Mouse (Mus musculus): ENCODE results near the gene Ppp1r16b. TPM values are rescaled to one million over a fixed set of nuclear protein-coding genes. Genes with fewer than 3 reads are reported as not detected.

The Ppp1r16b gene
- polyA plus RNA-seq, 1 experiment from 2014 or later: 2.2 TPM

DNA sequence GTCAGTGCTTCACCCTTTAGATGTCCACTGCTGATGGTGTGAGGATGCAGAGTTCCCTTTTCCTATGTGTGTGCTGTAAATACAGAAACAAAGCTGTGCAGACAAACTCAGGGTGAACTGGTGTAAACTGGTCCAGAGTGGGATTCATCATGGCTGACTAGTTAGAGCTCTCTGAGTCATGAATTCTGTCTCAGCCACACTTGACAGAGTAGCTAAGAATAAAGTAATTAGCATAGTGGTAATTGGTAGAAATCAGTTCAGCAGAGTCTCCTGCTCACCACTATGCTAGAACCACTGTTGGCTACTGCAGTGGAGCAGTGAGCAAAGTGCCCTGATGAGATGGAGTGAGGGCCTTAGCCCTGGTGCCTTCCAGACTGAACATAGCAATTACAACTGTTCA is 150.5 kb downstream of the Ppp1r16b start:
- H3K4me2 ChIP-seq (ENCODE audit: low read depth, low read length): no peak overlapping the region
- H3K4me3 ChIP-seq (ENCODE audit: low read depth, low read length): no peak overlapping the region
- H3K9me3 ChIP-seq (replicated peaks; ENCODE audit: control insufficient read depth, low read length): no peaks in the 10 kb centered on the region
- H3K4me1 ChIP-seq (ENCODE audit: control insufficient read depth, insufficient read depth, low read length): no peaks in the 10 kb centered on the region
- H3K27me3 ChIP-seq (ENCODE audit: control insufficient read depth, insufficient read depth, low read length): no peaks in the 10 kb centered on the region
- DNase-seq (ENCODE audit: low spot score) (no peak), ATAC-seq (replicated peaks; ENCODE audit: insufficient number of reproducible peaks, low FRiP score, low TSS enrichment, low read depth) (no peak)
- peaks cover 2% of the 10 kb centered on the region; the same call in 1 of the 2 replicates for H3K36me3 ChIP-seq (replicated peaks; ENCODE audit: control insufficient read depth, insufficient read depth, low read depth, low read length)
- no peak overlapping the region for H3K9ac ChIP-seq (replicated peaks; ENCODE audit: low read length)
- no peak overlapping the region for H3K27ac ChIP-seq (replicated peaks; ENCODE audit: low read depth, low read length)

MicroRNAs encoded within 50 kb of the gene (microRNA counts, 519-probe panel; counts per million panel counts)
- not detected for microRNA mmu-miR-3474

Small RNA genes within 50 kb of the gene (microRNA-seq; reads per million reads assigned to microRNA genes)
- gene Gm26141 (ENCODE audit: borderline number of aligned reads) (not detected), gene Mir3474 (ENCODE audit: borderline number of aligned reads) (5.2 reads per million, percentile 4 among the genes with 10 or more reads in this experiment)

Other genes starting within 250 kb of the Ppp1r16b start
- gene Adig, start 162.8 kb upstream of the Ppp1r16b start, polyA plus RNA-seq (2014; fragmentation: Nextera tagmentation; extraction: Ambion mirVana): not detected in 2 replicates
- 0.24 and 0.55 TPM in 2 replicates for gene Arhgap40, start 152.6 kb upstream of the Ppp1r16b start, polyA plus RNA-seq (2014; fragmentation: Nextera tagmentation; extraction: Ambion mirVana)
- 0.27 and 0.71 TPM in 2 replicates for gene Slc32a1, start 54.6 kb upstream of the Ppp1r16b start, polyA plus RNA-seq (2014; fragmentation: Nextera tagmentation; extraction: Ambion mirVana)
- 15.8 and 16.5 TPM in 2 replicates for gene Actr5, start 40.5 kb upstream of the Ppp1r16b start, polyA plus RNA-seq (2014; fragmentation: Nextera tagmentation; extraction: Ambion mirVana)
- gene Fam83d, start 102.7 kb downstream of the Ppp1r16b start, polyA plus RNA-seq (2014; fragmentation: Nextera tagmentation; extraction: Ambion mirVana): 47.1 and 54.1 TPM in 2 replicates
- 15.6 and 16.8 TPM in 2 replicates for gene Dhx35, start 129.4 kb downstream of the Ppp1r16b start, polyA plus RNA-seq (2014; fragmentation: Nextera tagmentation; extraction: Ambion mirVana)